In the genomic region with DNA sequence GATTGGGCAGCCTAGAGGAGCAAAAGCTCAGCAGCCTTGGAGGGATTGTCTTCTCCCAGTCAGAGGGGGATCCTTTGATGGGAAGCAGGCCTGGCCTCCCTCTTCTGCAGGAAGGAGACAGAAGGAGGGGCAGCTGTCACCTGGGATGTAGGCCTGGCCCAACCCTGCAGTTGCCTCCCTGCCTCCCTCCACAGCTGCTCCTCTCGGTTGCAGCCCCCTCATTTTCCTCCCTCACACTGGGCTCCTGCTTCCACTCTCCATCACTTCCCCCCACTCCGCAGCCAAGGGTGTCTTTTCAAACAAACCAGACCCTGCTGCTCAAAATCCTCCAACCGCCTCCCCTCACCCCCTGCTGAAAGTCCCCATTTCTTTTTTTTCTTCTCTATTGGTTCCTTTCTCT, we compare ENCODE assay signal across 11 mouse cellular contexts. TPM values are rescaled to one million over a fixed set of nuclear protein-coding genes. Genes with fewer than 3 reads are reported as not detected.
DNase-seq lines count a peak whose midpoint lies in the region; ATAC-seq and TF ChIP-seq lines count a peak whose summit lies in the region.
"Had no signal": no experiment of that assay in that cellular context is flagged by ENCODE, and none has a peak within 500 bp of the region (broad histone marks: within the 10 kb centered on the region; RNA-seq: fewer than 3 reads in every experiment).

No protein-coding gene starts in this region.

- no peaks in the 10 kb centered on the region for H3K79me2 ChIP-seq in heart, adult 2 months (replicated peaks; ENCODE audit: control insufficient read depth, insufficient read depth, low read length)

- ATAC-seq in heart, postnatal 0 days (ENCODE audit: insufficient read depth, low read depth), result peak; percentile 51; the same call in 1 of the 2 replicates
- ATAC-seq in limb, embryonic 14.5 days (ENCODE audit: low FRiP score, low read depth), result peak; percentile 67
- no peak for ATAC-seq in granulocyte monocyte progenitor cell, adult 5-6 weeks (replicated peaks; ENCODE audit: poor library complexity, severe bottlenecking)
- ATAC-seq: Patski had no signal

- H3K27me3 ChIP-seq in heart, adult 2 months (ENCODE audit: control insufficient read depth, insufficient read depth, low read length), result no peaks in the 10 kb centered on the region
- no peaks in the 10 kb centered on the region for H3K27me3 ChIP-seq in heart, postnatal 0 days (ENCODE audit: control insufficient read depth, insufficient read depth, low read length)
- H3K27me3 ChIP-seq in limb, embryonic 14.5 days (ENCODE audit: control insufficient read depth, insufficient read depth, low read length), result no peaks in the 10 kb centered on the region; the same call in 1 of the 2 replicates

- no peak overlapping the region; the same call in 1 of the 2 replicates for H3K4me3 ChIP-seq in heart, adult 2 months
- H3K4me3 ChIP-seq in left cerebral cortex, adult 2 months, result no peak overlapping the region
- H3K4me3 ChIP-seq in heart, postnatal 0 days (ENCODE audit: low read depth, low read length), result peak overlapping the region; percentile 32
- no peak overlapping the region for H3K4me3 ChIP-seq in limb, embryonic 14.5 days (replicated peaks; ENCODE audit: low read length)

- no peak for DNase-seq in heart, adult 2 months
- DNase-seq in heart, adult 8-10 months (ENCODE audit: low spot score), result no peak
- peak in 1 of 2 experiments; percentile 18 for DNase-seq in left cerebral cortex, adult 2 months (ENCODE audit: extremely low spot score in 1 of 2, low spot score in 2 of 2)
- DNase-seq in left cerebral cortex, postnatal 4 days, result no peak
- DNase-seq in heart, postnatal 0 days (ENCODE audit: low spot score), result no peak
- DNase-seq in limb, embryonic 14.5 days (ENCODE audit: low spot score), result no peak
- DNase-seq in thymus, postnatal 25 days, result no peak
- DNase-seq: adrenal gland, postnatal 25 days; kidney, adult 8-10 months had no signal

- WGBS in heart, adult 2 months, result 41% methylated on average over 3 of the region's 3 CpGs
- WGBS in heart, postnatal 0 days, result 33% methylated on average over 3 of the region's 3 CpGs
- WGBS in limb, embryonic 14.5 days, result 40% methylated on average over 3 of the region's 3 CpGs

- no peak for TF ChIP-seq CTCF in heart, adult 2 months (IDR thresholded peaks at IDR 0.05)
- TF ChIP-seq CTCF in left cerebral cortex, adult 2 months (IDR thresholded peaks at IDR 0.05), result no peak
- no peak for TF ChIP-seq CTCF in heart, postnatal 0 days (IDR thresholded peaks at IDR 0.05; ENCODE audit: low read depth)

- H3K9ac ChIP-seq in heart, adult 2 months (ENCODE audit: low read depth, low read length), result no peak overlapping the region
- no peak overlapping the region for H3K9ac ChIP-seq in heart, postnatal 0 days (replicated peaks; ENCODE audit: low read depth, low read length)
- no peak overlapping the region for H3K9ac ChIP-seq in limb, embryonic 14.5 days (ENCODE audit: low read depth, low read length, severe bottlenecking)

- intact Hi-C loops in heart, adult 2 months (cut with DNase I), result no loop called here
- intact Hi-C loops in left cerebral cortex, adult 2 months (cut with DNase I), result no loop called here
- intact Hi-C loops in left cerebral cortex, postnatal 4 days (cut with DNase I), result no loop called here

- no peaks in the 10 kb centered on the region for H3K9me3 ChIP-seq in heart, postnatal 0 days (replicated peaks; ENCODE audit: control insufficient read depth, low read length)
- no peaks in the 10 kb centered on the region for H3K9me3 ChIP-seq in limb, embryonic 14.5 days (ENCODE audit: control insufficient read depth, low read length)

- no peaks in the 10 kb centered on the region for H3K36me3 ChIP-seq in heart, adult 2 months (ENCODE audit: control insufficient read depth, insufficient read depth, low read length)
- H3K36me3 ChIP-seq in heart, postnatal 0 days (replicated peaks; ENCODE audit: control insufficient read depth, insufficient read depth, low read length), result no peaks in the 10 kb centered on the region
- H3K36me3 ChIP-seq in limb, embryonic 14.5 days (ENCODE audit: control insufficient read depth, insufficient read depth, low read length), result no peaks in the 10 kb centered on the region

- TF ChIP-seq POLR2A in heart, adult 2 months (IDR thresholded peaks at IDR 0.05; ENCODE audit: insufficient read depth, low read depth, low read length), result no peak
- TF ChIP-seq POLR2A in limb, embryonic 14.5 days (IDR thresholded peaks at IDR 0.05; ENCODE audit: borderline replicate concordance, extremely low read depth, insufficient read depth, insufficient read length), result no peak

- peak overlapping the region; percentile 41; the same call in 1 of the 2 replicates for H3K27ac ChIP-seq in heart, adult 2 months
- H3K27ac ChIP-seq in left cerebral cortex, adult 2 months, result peak overlapping the region; percentile 19; the same call in 1 of the 2 replicates
- peak overlapping the region; percentile 77 for H3K27ac ChIP-seq in heart, postnatal 0 days (ENCODE audit: low read depth)
- H3K27ac ChIP-seq in limb, embryonic 14.5 days (replicated peaks; ENCODE audit: low read depth, low read length), result peak overlapping the region; percentile 26; the same call in 1 of the 2 replicates

- H3K4me2 ChIP-seq in heart, postnatal 0 days (ENCODE audit: low read depth, low read length), result peak overlapping the region; percentile 41
- no peak overlapping the region for H3K4me2 ChIP-seq in limb, embryonic 14.5 days (replicated peaks; ENCODE audit: low read depth, low read length, severe bottlenecking)

- no peak for TF ChIP-seq EP300 in heart, adult 2 months (IDR thresholded peaks at IDR 0.05; ENCODE audit: insufficient read depth, low read depth, low read length)
- no peak for TF ChIP-seq EP300 in heart, postnatal 0 days (IDR thresholded peaks at IDR 0.05; ENCODE audit: low read depth)

- peaks cover 4% of the 10 kb centered on the region for H3K4me1 ChIP-seq in heart, adult 2 months (ENCODE audit: control insufficient read depth, insufficient read depth, low read length)
- peaks cover 4% of the 10 kb centered on the region; the same call in 1 of the 2 replicates for H3K4me1 ChIP-seq in heart, postnatal 0 days (ENCODE audit: control insufficient read depth, insufficient read depth)
- peaks cover 10% of the 10 kb centered on the region for H3K4me1 ChIP-seq in limb, embryonic 14.5 days (ENCODE audit: control insufficient read depth, insufficient read depth, low read length)

RNA-seq across cellular contexts. Expression of gene Rtl5, which starts 52.2 kb away (rescaled TPM):
- 1 to 10 TPM; 1.7 to 2.3 TPM for total RNA-seq in heart, adult 2 months (2021)
- 2.1 and 4.6 TPM in 2 replicates for polyA plus RNA-seq in heart, adult 2 months (2012; rRNA removed)
- 1 to 10 TPM; 1.1 to 1.9 (median 1.3) TPM for total RNA-seq in heart, adult 8-10 months (2022)
- total RNA-seq in left cerebral cortex, adult 2 months (2021), result 10 to 100 TPM; 20.2 to 25.7 TPM
- total RNA-seq in left cerebral cortex, postnatal 4 days (2021), result 10 to 100 TPM; 14.0 to 17.3 TPM
- total RNA-seq in heart, postnatal 0 days (2014; rRNA removed; ENCODE audit: low replicate concordance), result 0.04 and 3.3 TPM in 2 replicates
- polyA plus RNA-seq in heart, postnatal 0 days (2015; fragmentation: Nextera tagmentation; extraction: Ambion mirVana), result 0.59 and 0.81 TPM in 2 replicates
- polyA plus RNA-seq in limb, embryonic 14.5 days (2012; rRNA removed), result 24.8 and 28.8 TPM in 2 replicates
- polyA plus RNA-seq in limb, embryonic 14.5 days (2014; fragmentation: Nextera tagmentation; extraction: Ambion mirVana), result 1.1 and 1.6 TPM in 2 replicates
- total RNA-seq in granulocyte monocyte progenitor cell, adult 5-6 weeks (2014; fragmentation: Nextera tagmentation), result 2.1 and 4.4 TPM in 2 replicates
- 0.52 and 1.6 TPM in 2 replicates for total RNA-seq in granulocyte monocyte progenitor cell, adult 5-6 weeks (2017)

Comparison
In these comparisons a context has a peak if more than half of its experiments do, and no peak if none do; other contexts are left out.
1. H3K27ac ChIP-seq: peak in every context shown above with its lines; median percentile 77 in heart, postnatal 0 days; 41 in heart, adult 2 months; 26 in limb, embryonic 14.5 days; 19 in left cerebral cortex, adult 2 months.